Mouse (Mus musculus): ENCODE results near the gene Ldlrad2. TPM values are rescaled to one million over a fixed set of nuclear protein-coding genes. Genes with fewer than 3 reads are reported as not detected.

The Ldlrad2 gene
- polyA plus RNA-seq (2012): not detected in 2 replicates

DNA sequence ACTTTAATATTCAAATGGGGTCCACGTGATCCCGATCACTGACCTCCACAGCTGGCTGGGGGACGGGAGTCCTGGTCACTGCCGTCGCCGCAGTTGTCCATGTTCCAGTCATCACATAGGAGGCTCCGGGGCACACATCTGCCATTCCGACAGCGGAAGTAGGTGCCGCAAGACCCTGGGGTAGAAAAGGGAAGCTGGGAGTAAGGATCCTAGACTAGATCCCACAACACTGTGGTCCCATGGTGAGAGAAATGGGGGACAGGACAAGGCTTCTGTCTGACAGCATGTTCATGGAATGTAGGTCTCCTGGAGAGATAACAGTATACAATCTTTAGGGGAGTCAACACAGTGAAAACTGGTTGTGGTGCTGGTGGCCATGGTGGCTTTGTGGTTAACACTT is at the start of gene Ldlrad2:
Gene Ldlrad2 (minus strand): TSS at position 101 of the 400 bp plus-strand sequence.
- Histone ChIP-seq H3K9me3 (ENCODE audit: control insufficient read depth, low read length) (no peaks in the 10 kb centered on the region), H3K36me3 (ENCODE audit: control insufficient read depth) (no peaks in the 10 kb centered on the region; the same call in 1 of the 2 replicates), H3K4me3 (replicated peaks) (no peak within 1 kb of the TSS), H3K4me1 (ENCODE audit: control insufficient read depth) (0 out of 2 replicates have a peak, but pooled peaks cover 2% of the 10 kb centered on the region), H3K27me3 (ENCODE audit: control insufficient read depth) (peaks cover 18% of the 10 kb centered on the region)
- TF ChIP-seq TAL1 (IDR thresholded peaks at IDR 0.05; ENCODE audit: low read length): no peak
- TF ChIP-seq GATA1 (IDR thresholded peaks at IDR 0.05; ENCODE audit: low read length): no peak

DNA sequence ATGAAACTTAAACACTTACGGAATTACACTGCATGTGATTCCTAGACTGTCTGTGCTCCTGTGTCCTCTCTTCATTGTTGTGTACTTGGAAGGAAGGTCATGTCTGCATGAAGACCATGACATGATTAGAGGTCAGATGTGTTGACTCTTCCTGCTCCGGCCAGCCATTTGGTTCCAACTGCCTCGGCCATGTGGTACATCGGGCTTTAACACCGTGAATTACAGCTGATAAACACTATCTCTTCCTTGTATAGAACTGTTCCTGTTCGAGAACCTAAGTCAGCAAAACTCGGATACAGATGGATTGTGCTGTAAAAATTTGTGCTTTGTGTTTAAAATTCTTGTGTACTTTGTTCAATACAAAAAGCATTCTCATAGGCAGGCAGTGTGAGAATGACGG is 48.5 kb upstream of the Ldlrad2 start:
- H3K36me3 ChIP-seq (ENCODE audit: control insufficient read depth): peaks cover 98% of the 10 kb centered on the region
- H3K9me3 ChIP-seq (ENCODE audit: control insufficient read depth, low read length): no peaks in the 10 kb centered on the region
- TF ChIP-seq TAL1 (IDR thresholded peaks at IDR 0.05; ENCODE audit: low read length) (no peak), GATA1 (IDR thresholded peaks at IDR 0.05; ENCODE audit: low read length) (no peak)
- H3K27me3 ChIP-seq (ENCODE audit: control insufficient read depth): no peaks in the 10 kb centered on the region
- H3K4me3 ChIP-seq (replicated peaks): no peak overlapping the region
- H3K4me1 ChIP-seq (ENCODE audit: control insufficient read depth): no peaks in the 10 kb centered on the region

DNA sequence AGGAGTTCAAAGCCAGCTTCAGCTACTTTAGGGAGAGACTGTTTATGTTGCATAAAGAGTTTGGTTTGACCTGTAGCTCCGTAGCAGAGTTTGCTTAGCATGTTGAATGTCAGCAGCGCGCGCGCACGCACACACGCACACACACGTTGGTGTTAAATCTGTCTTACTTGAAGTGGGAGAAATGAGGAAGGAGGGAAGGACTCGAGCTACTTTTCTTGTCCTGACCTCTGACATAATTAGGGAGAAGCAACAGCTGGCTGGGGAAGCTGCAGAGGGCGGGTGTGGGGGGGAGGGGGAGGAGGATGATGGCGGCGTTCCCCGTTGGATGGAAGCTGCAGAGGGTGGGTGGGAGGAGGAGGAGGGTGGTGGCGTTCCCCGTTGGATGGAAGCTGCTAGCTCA is 35.9 kb upstream of the Ldlrad2 start:
- Histone ChIP-seq H3K27me3 (ENCODE audit: control insufficient read depth) (no peaks in the 10 kb centered on the region), H3K9me3 (ENCODE audit: control insufficient read depth, low read length) (no peaks in the 10 kb centered on the region), H3K36me3 (ENCODE audit: control insufficient read depth) (peaks cover 98% of the 10 kb centered on the region), H3K4me3 (replicated peaks) (no peak overlapping the region), H3K4me1 (ENCODE audit: control insufficient read depth) (peaks cover 3% of the 10 kb centered on the region)
- TF ChIP-seq GATA1 (IDR thresholded peaks at IDR 0.05; ENCODE audit: low read length) (no peak), TAL1 (IDR thresholded peaks at IDR 0.05; ENCODE audit: low read length) (no peak)

DNA sequence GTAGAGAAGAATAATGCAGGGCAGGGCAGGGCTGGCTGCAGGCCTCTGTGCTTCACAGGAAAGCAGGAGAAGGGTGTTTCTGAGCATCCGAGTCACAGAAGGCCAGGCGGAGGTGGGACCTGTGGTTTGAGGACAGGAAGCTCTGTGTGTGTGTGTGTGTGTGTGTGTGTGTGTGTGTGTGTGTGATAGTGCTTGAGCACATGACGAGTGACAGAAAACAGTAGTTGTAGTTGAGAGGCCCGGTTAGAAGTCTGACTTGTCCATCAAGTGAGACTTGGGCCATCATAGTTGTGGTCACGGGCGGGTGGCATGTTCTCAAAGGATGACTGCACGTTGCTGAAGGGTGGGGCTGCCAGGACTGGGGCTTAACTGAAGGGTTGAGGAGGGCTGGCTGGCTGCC is 35.3 kb upstream of the Ldlrad2 start:
- peaks cover 99% of the 10 kb centered on the region for H3K36me3 ChIP-seq (ENCODE audit: control insufficient read depth)
- TF ChIP-seq GATA1 (IDR thresholded peaks at IDR 0.05; ENCODE audit: low read length) (no peak), TAL1 (IDR thresholded peaks at IDR 0.05; ENCODE audit: low read length) (no peak)
- peaks cover 3% of the 10 kb centered on the region for H3K4me1 ChIP-seq (ENCODE audit: control insufficient read depth)

GRCm38 (mm10) chr4:137609281-137609680 is 34.9 kb upstream of the Ldlrad2 start:
- Histone ChIP-seq H3K4me1 (ENCODE audit: control insufficient read depth) (peaks cover 3% of the 10 kb centered on the region), H3K27me3 (ENCODE audit: control insufficient read depth) (no peaks in the 10 kb centered on the region), H3K4me3 (replicated peaks) (no peak overlapping the region), H3K9me3 (ENCODE audit: control insufficient read depth, low read length) (no peaks in the 10 kb centered on the region), H3K36me3 (ENCODE audit: control insufficient read depth) (peaks cover 99% of the 10 kb centered on the region)
- TF ChIP-seq GATA1 (IDR thresholded peaks at IDR 0.05; ENCODE audit: low read length) (no peak), TAL1 (IDR thresholded peaks at IDR 0.05; ENCODE audit: low read length) (no peak)

More for the DNA sequence above, 35.3 kb upstream of the Ldlrad2 start:
- Histone ChIP-seq H3K27me3 (ENCODE audit: control insufficient read depth) (no peaks in the 10 kb centered on the region), H3K9me3 (ENCODE audit: control insufficient read depth, low read length) (no peaks in the 10 kb centered on the region), H3K4me3 (replicated peaks) (no peak overlapping the region)

DNA sequence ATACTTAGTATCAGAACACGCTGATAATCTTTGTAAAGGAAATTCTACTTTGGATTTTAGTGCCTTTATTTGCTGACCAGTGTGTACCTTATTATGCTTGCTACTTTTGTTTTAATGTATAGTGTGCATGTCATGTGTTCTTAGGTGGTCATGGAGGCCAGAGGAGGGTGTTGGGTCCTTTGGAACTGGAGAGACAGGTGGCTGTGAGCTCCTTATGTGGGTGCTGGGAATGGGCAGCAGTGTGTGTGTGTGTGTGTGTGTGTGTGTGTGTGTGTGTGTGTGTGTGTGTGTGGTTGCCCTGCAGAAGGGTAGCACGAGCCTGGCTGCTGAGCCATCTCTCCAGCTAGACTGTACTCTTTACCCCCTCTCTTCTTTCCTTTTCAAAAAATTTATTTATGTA is 32.7 kb upstream of the Ldlrad2 start:
- TF ChIP-seq TAL1 (IDR thresholded peaks at IDR 0.05; ENCODE audit: low read length) (no peak), GATA1 (IDR thresholded peaks at IDR 0.05; ENCODE audit: low read length) (no peak)
- Histone ChIP-seq H3K4me3 (replicated peaks) (no peak overlapping the region), H3K27me3 (ENCODE audit: control insufficient read depth) (no peaks in the 10 kb centered on the region), H3K9me3 (ENCODE audit: control insufficient read depth, low read length) (no peaks in the 10 kb centered on the region), H3K4me1 (ENCODE audit: control insufficient read depth) (peaks cover 18% of the 10 kb centered on the region), H3K36me3 (ENCODE audit: control insufficient read depth) (peaks cover 92% of the 10 kb centered on the region)

DNA sequence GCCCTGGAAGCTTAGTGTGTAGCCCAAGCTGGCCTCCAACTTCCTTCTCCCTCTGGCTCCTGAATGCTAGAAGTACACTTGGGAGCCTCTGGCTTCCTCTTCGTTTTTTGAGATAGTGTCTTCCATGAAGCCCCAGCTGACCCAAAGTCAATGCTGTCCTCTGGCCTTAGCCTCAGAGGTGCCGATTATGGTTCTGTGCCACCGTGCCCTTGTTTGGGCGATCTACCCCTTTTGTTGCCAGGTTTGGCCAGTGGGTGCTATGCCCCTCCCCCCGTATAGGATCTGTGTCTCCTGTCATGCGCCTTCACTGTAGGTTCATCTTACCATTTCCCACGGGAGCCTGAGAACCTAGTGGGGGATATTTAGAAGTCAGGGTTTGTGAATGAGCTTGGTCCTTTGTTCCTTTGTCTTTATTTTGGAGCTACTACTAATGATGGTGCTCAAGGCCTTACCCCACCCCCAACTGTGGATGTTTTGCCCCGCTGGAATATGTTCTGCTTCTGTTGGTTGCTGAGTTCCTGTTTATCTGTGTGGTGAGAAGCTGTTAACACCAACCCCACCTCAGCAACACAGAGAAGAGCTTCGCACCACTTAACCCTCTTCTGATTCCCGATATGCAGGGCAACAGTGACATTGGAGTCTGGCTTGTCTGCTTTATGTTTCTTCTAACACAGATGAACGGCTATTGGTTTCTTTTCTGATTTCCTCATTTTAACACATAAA is 29.2 kb upstream of the Ldlrad2 start:
- H3K9me3 ChIP-seq (ENCODE audit: control insufficient read depth, low read length): no peaks in the 10 kb centered on the region
- H3K4me1 ChIP-seq (ENCODE audit: control insufficient read depth): peaks cover 41% of the 10 kb centered on the region
- H3K4me3 ChIP-seq (replicated peaks): no peak overlapping the region

GRCm38 (mm10) chr4:137598577-137598976 is 24.2 kb upstream of the Ldlrad2 start:
- peaks cover 47% of the 10 kb centered on the region for H3K36me3 ChIP-seq (ENCODE audit: control insufficient read depth)
- TF ChIP-seq GATA1 (IDR thresholded peaks at IDR 0.05; ENCODE audit: low read length): no peak
- no peak for TF ChIP-seq TAL1 (IDR thresholded peaks at IDR 0.05; ENCODE audit: low read length)
- H3K27me3 ChIP-seq (ENCODE audit: control insufficient read depth): no peaks in the 10 kb centered on the region
- H3K9me3 ChIP-seq (ENCODE audit: control insufficient read depth, low read length): no peaks in the 10 kb centered on the region
- no peak overlapping the region for H3K4me3 ChIP-seq (replicated peaks)
- H3K4me1 ChIP-seq (ENCODE audit: control insufficient read depth): peaks cover 73% of the 10 kb centered on the region

More for the DNA sequence above, 29.2 kb upstream of the Ldlrad2 start:
- peaks cover 78% of the 10 kb centered on the region for H3K36me3 ChIP-seq (ENCODE audit: control insufficient read depth)
- H3K27me3 ChIP-seq (ENCODE audit: control insufficient read depth): no peaks in the 10 kb centered on the region
- TF ChIP-seq GATA1 (IDR thresholded peaks at IDR 0.05; ENCODE audit: low read length) (no peak), TAL1 (IDR thresholded peaks at IDR 0.05; ENCODE audit: low read length) (no peak)

- Histone ChIP-seq H3K36me3 (ENCODE audit: control insufficient read depth) (peaks cover 37% of the 10 kb centered on the region), H3K9me3 (ENCODE audit: control insufficient read depth, low read length) (no peaks in the 10 kb centered on the region), H3K4me1 (ENCODE audit: control insufficient read depth) (peaks cover 63% of the 10 kb centered on the region), H3K4me3 (replicated peaks) (no peak overlapping the region), H3K27me3 (ENCODE audit: control insufficient read depth) (no peaks in the 10 kb centered on the region)
- TF ChIP-seq TAL1 (IDR thresholded peaks at IDR 0.05; ENCODE audit: low read length) (no peak), GATA1 (IDR thresholded peaks at IDR 0.05; ENCODE audit: low read length) (no peak)
Measured at GRCm38 (mm10) chr4:137597098-137597630, 22.8 kb upstream of the Ldlrad2 start.
